Mouse (Mus musculus): Measurements from ENCODE around the gene Ppp3ca. TPM values are rescaled to one million over a fixed set of nuclear protein-coding genes. Genes with fewer than 3 reads are reported as not detected.

Gene Ppp3ca
- polyA plus RNA-seq, 1 experiment: 595 TPM

- Histone ChIP-seq H3K4me1 (ENCODE audit: control insufficient read depth, insufficient read depth, low read length) (peaks cover 7% of the 10 kb centered on the region), H3K4me3 (ENCODE audit: insufficient read depth, low read length) (no peak overlapping the region), H3K27ac (ENCODE audit: insufficient read depth, low read length) (no peak overlapping the region)
- TF ChIP-seq CTCF (IDR thresholded peaks at IDR 0.05; ENCODE audit: extremely low read depth, insufficient read depth, low read length): no peak
Observed at GRCm38 (mm10) chr3:136933071-136933470, 263.1 kb downstream of the Ppp3ca start.

- H3K27ac ChIP-seq (ENCODE audit: insufficient read depth, low read length): peak overlapping the region; percentile 49; the same call in 1 of the 2 replicates
- no peak overlapping the region for H3K4me3 ChIP-seq (ENCODE audit: insufficient read depth, low read length)
- TF ChIP-seq POLR2A (IDR thresholded peaks at IDR 0.05; ENCODE audit: extremely low read depth, insufficient read depth, low read length) (no peak), CTCF (IDR thresholded peaks at IDR 0.05; ENCODE audit: extremely low read depth, insufficient read depth, low read length) (no peak)
- peaks cover 4% of the 10 kb centered on the region; the same call in 1 of the 2 replicates for H3K4me1 ChIP-seq (ENCODE audit: control insufficient read depth, insufficient read depth, low read length)
Observed at GRCm38 (mm10) chr3:136940733-136941601, 271.0 kb downstream of the Ppp3ca start.

- Histone ChIP-seq H3K4me1 (ENCODE audit: control insufficient read depth, insufficient read depth, low read length) (peaks cover 4% of the 10 kb centered on the region; the same call in 1 of the 2 replicates), H3K4me3 (ENCODE audit: insufficient read depth, low read length) (no peak overlapping the region), H3K27ac (ENCODE audit: insufficient read depth, low read length) (peak overlapping the region; percentile 49; the same call in 1 of the 2 replicates)
- TF ChIP-seq CTCF (IDR thresholded peaks at IDR 0.05; ENCODE audit: extremely low read depth, insufficient read depth, low read length) (no peak), POLR2A (IDR thresholded peaks at IDR 0.05; ENCODE audit: extremely low read depth, insufficient read depth, low read length) (no peak)
Observed at GRCm38 (mm10) chr3:136941602-136941926, 271.6 kb downstream of the Ppp3ca start.

- no peak overlapping the region for H3K27ac ChIP-seq (ENCODE audit: insufficient read depth, low read length)
- TF ChIP-seq CTCF (IDR thresholded peaks at IDR 0.05; ENCODE audit: extremely low read depth, insufficient read depth, low read length) (no peak), POLR2A (IDR thresholded peaks at IDR 0.05; ENCODE audit: extremely low read depth, insufficient read depth, low read length) (no peak)
- peaks cover 4% of the 10 kb centered on the region; the same call in 1 of the 2 replicates for H3K4me1 ChIP-seq (ENCODE audit: control insufficient read depth, insufficient read depth, low read length)
- no peak overlapping the region for H3K4me3 ChIP-seq (ENCODE audit: insufficient read depth, low read length)
Observed at GRCm38 (mm10) chr3:136945550-136945949, 275.6 kb downstream of the Ppp3ca start.

- Histone ChIP-seq H3K4me1 (ENCODE audit: control insufficient read depth, insufficient read depth, low read length) (peaks cover under 1% of the 10 kb centered on the region; the same call in 1 of the 2 replicates), H3K27ac (ENCODE audit: insufficient read depth, low read length) (no peak overlapping the region), H3K4me3 (ENCODE audit: insufficient read depth, low read length) (no peak overlapping the region)
- TF ChIP-seq CTCF (IDR thresholded peaks at IDR 0.05; ENCODE audit: extremely low read depth, insufficient read depth, low read length): no peak
- no peak for TF ChIP-seq POLR2A (IDR thresholded peaks at IDR 0.05; ENCODE audit: extremely low read depth, insufficient read depth, low read length)
Observed at GRCm38 (mm10) chr3:136946662-136947061, 276.7 kb downstream of the Ppp3ca start.

GRCm38 (mm10) chr3:136948142-136948541 lies 278.2 kb downstream of the Ppp3ca start:
- Histone ChIP-seq H3K4me3 (ENCODE audit: insufficient read depth, low read length) (no peak overlapping the region), H3K27ac (ENCODE audit: insufficient read depth, low read length) (no peak overlapping the region)

GRCm38 (mm10) chr3:136951792-136952191 lies 281.9 kb downstream of the Ppp3ca start:
- no peak overlapping the region for H3K4me3 ChIP-seq (ENCODE audit: insufficient read depth, low read length)
- no peak for TF ChIP-seq POLR2A (IDR thresholded peaks at IDR 0.05; ENCODE audit: extremely low read depth, insufficient read depth, low read length)
- H3K4me1 ChIP-seq (ENCODE audit: control insufficient read depth, insufficient read depth, low read length): peaks cover 2% of the 10 kb centered on the region
- H3K27ac ChIP-seq (ENCODE audit: insufficient read depth, low read length): no peak overlapping the region

More at GRCm38 (mm10) chr3:136948142-136948541, 278.2 kb downstream of the Ppp3ca start:
- peaks cover 2% of the 10 kb centered on the region for H3K4me1 ChIP-seq (ENCODE audit: control insufficient read depth, insufficient read depth, low read length)
- no peak for TF ChIP-seq POLR2A (IDR thresholded peaks at IDR 0.05; ENCODE audit: extremely low read depth, insufficient read depth, low read length)

- TF ChIP-seq CTCF (IDR thresholded peaks at IDR 0.05; ENCODE audit: extremely low read depth, insufficient read depth, low read length) (no peak), POLR2A (IDR thresholded peaks at IDR 0.05; ENCODE audit: extremely low read depth, insufficient read depth, low read length) (no peak)
- peaks cover 2% of the 10 kb centered on the region for H3K4me1 ChIP-seq (ENCODE audit: control insufficient read depth, insufficient read depth, low read length)
- no peak overlapping the region for H3K4me3 ChIP-seq (ENCODE audit: insufficient read depth, low read length)
- H3K27ac ChIP-seq (ENCODE audit: insufficient read depth, low read length): no peak overlapping the region
Observed at GRCm38 (mm10) chr3:136952822-136953221, 282.9 kb downstream of the Ppp3ca start.

- TF ChIP-seq CTCF (IDR thresholded peaks at IDR 0.05; ENCODE audit: extremely low read depth, insufficient read depth, low read length): no peak
- TF ChIP-seq POLR2A (IDR thresholded peaks at IDR 0.05; ENCODE audit: extremely low read depth, insufficient read depth, low read length): no peak
- Histone ChIP-seq H3K4me1 (ENCODE audit: control insufficient read depth, insufficient read depth, low read length) (peaks cover 2% of the 10 kb centered on the region), H3K4me3 (ENCODE audit: insufficient read depth, low read length) (no peak overlapping the region), H3K27ac (ENCODE audit: insufficient read depth, low read length) (no peak overlapping the region)
Observed at GRCm38 (mm10) chr3:136955043-136955442, 285.1 kb downstream of the Ppp3ca start.

- TF ChIP-seq POLR2A (IDR thresholded peaks at IDR 0.05; ENCODE audit: extremely low read depth, insufficient read depth, low read length) (no peak), CTCF (IDR thresholded peaks at IDR 0.05; ENCODE audit: extremely low read depth, insufficient read depth, low read length) (no peak)
- H3K27ac ChIP-seq (ENCODE audit: insufficient read depth, low read length): no peak overlapping the region
- H3K4me1 ChIP-seq (ENCODE audit: control insufficient read depth, insufficient read depth, low read length): no peaks in the 10 kb centered on the region
- H3K4me3 ChIP-seq (ENCODE audit: insufficient read depth, low read length): no peak overlapping the region
Observed at GRCm38 (mm10) chr3:136960314-136960713, 290.4 kb downstream of the Ppp3ca start.
